Mouse (Mus musculus) thymus, adult 2 months (tissue): ENCODE measurements around the gene Pigo. TPM values are rescaled to one million over a fixed set of nuclear protein-coding genes. Genes with fewer than 3 reads are reported as not detected.
A peak's percentile ranks its signal among the peaks of the same experiment; 100 is the strongest.

ENCODE experiments used
- DNase-seq: peaks from one replicate; pipeline ENCODE4 v3.0.0; 2021
- H3K27ac ChIP-seq: fragments of 200-500 bp; 2 replicates; pipeline ENCODE4 v1.5.1; 2012; ENCODE audit warnings: low read length, control low read depth; ENCODE audit not compliant: control insufficient read depth, insufficient read depth
- H3K27me3 ChIP-seq: fragments of 200-500 bp; 2 replicates; pipeline ENCODE4 v1.6.1; 2012; ENCODE audit warnings: mild to moderate bottlenecking, low read length, moderate library complexity, mixed read lengths; ENCODE audit not compliant: control insufficient read depth, insufficient read depth
- H3K36me3 ChIP-seq: fragments of 200-500 bp; 2 replicates; pipeline ENCODE4 v1.6.1; 2012; ENCODE audit warnings: mild to moderate bottlenecking, low read length, moderate library complexity; ENCODE audit not compliant: control insufficient read depth, insufficient read depth
- H3K4me1 ChIP-seq: fragments of 200-500 bp; replicated peaks from 2 replicates; pipeline ENCODE4 v1.6.1; 2012; ENCODE audit warnings: low read length; ENCODE audit not compliant: control insufficient read depth, insufficient read depth
- H3K4me3 ChIP-seq: fragments of 200-500 bp; 2 replicates; pipeline ENCODE4 v1.5.1; 2012; ENCODE audit warnings: mild to moderate bottlenecking, low read length, control low read depth, moderate library complexity; ENCODE audit not compliant: control insufficient read depth, insufficient read depth
- CTCF ChIP-seq: fragments of 200-500 bp; IDR thresholded peaks from 2 replicates; pipeline ENCODE4 v1.5.1; 2012; ENCODE audit warnings: mild to moderate bottlenecking, control low read depth, low read length, moderate library complexity, borderline replicate concordance; ENCODE audit not compliant: control insufficient read depth, poor library complexity, insufficient read depth; ENCODE audit errors: extremely low read depth
- POLR2A ChIP-seq: fragments of 200-500 bp; IDR thresholded peaks from 2 replicates; pipeline ENCODE4 v1.6.1; 2012; ENCODE audit warnings: mild to moderate bottlenecking, low read length, control low read depth, moderate library complexity; ENCODE audit not compliant: control insufficient read depth, poor library complexity, insufficient read depth; ENCODE audit errors: extremely low read depth
- WGBS: fragments of 180-500 bp; shearing (Covaris S2); methylation state at CpG from one replicate; pipeline ENCODE4 v1.1.7; 2018; 5-methylcytosine and 5-hydroxymethylcytosine counted together
- polyA plus RNA-seq: library from polyadenylated mRNA; depleted of rRNA; stranded (reverse); fragments of >200 nt; gene quantifications from 2 replicates; pipeline ENCODE4 v1.2.3, GENCODE M21; 2012

Pigo gene
- polyA plus RNA-seq, 1 experiment = 47.4 TPM

DNA sequence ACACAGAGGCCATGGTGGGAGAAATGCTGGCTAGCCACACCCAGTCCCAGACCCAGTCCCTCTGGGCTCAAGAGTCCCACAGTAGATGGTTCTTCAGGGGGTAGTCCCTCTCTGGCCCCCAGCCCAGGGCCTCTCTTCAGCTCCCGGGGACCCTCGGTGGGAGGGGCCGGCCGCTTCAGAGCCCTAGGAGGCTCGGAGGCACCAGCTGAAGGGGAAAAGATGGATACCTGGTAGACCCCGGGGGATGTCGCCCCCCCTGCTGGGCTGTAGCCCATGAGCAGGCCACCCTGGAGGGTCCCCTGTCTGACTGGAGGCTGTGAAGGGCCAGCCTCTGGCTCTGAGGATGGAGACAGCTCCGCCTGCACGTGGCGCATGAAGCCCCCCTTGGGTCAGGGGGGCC is 10.7 kb upstream of the Pigo start:
- TF ChIP-seq POLR2A (no peak), CTCF (no peak)
- H3K4me1 ChIP-seq = peaks cover 15% of the 10 kb centered on the region
- no peaks in the 10 kb centered on the region for H3K36me3 ChIP-seq

GRCm38 (mm10) chr4:43035851-43036250 is 10.2 kb upstream of the Pigo start:
- no peaks in the 10 kb centered on the region for H3K36me3 ChIP-seq
- TF ChIP-seq POLR2A (no peak), CTCF (no peak)
- DNase-seq = no peak
- no peak overlapping the region for H3K27ac ChIP-seq
- peaks cover 15% of the 10 kb centered on the region for H3K4me1 ChIP-seq
- 93% methylated on average over 6 of the region's 6 CpGs for WGBS
- no peaks in the 10 kb centered on the region for H3K27me3 ChIP-seq
- H3K4me3 ChIP-seq = no peak overlapping the region

More for the DNA sequence above, 10.7 kb upstream of the Pigo start:
- Histone ChIP-seq H3K4me3 (no peak overlapping the region), H3K27me3 (no peaks in the 10 kb centered on the region), H3K27ac (no peak overlapping the region)
- WGBS = 94% methylated on average over 10 of the region's 10 CpGs
- DNase-seq = no peak

DNA sequence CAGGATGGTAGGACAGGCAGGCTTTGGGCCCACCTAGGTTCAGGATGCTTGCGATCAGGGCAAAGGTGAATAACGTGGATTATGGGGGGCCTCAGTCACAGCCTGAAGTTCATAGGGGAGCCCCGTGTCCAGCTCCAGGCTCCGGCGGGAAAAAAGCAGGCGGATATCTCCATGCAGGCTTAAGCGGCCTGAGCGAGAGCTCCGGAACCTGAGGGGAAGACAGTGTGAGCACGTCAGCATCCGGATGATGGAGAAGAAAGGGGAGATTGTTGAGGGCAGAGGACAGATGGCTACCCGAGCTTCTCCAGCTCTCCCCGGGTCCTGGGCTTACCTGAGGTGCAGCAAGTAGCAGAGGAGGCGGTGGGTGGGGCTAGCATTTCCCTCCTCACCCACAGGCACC is 7.9 kb upstream of the Pigo start:
- TF ChIP-seq POLR2A (no peak), CTCF (no peak)
- Histone ChIP-seq H3K27me3 (no peaks in the 10 kb centered on the region), H3K4me3 (no peak overlapping the region), H3K4me1 (peaks cover 9% of the 10 kb centered on the region), H3K36me3 (no peaks in the 10 kb centered on the region), H3K27ac (no peak overlapping the region)
- 98% methylated on average over 14 of the region's 14 CpGs for WGBS
- no peak for DNase-seq

DNA sequence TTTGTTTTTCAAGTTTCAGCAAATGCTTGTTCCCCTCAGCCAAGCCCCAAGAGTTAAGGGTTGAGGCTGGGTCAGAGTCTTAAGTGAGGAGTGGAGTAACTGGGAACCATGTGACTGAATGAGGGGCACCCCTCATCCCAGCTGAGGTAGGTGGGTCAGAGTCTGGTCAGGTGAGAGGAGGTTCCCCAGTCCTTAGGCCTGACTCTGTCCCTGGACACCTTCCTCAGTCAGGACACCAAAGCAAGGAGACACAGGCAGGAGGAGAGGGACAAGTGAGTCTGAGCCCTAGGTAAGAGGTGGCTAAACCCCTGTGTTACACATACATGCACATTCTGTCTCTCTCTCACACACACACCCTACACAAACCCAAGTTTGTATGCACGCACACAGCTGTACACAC is 6.9 kb upstream of the Pigo start:
- no peak for DNase-seq
- Histone ChIP-seq H3K27ac (no peak overlapping the region), H3K4me1 (peaks cover 9% of the 10 kb centered on the region), H3K27me3 (no peaks in the 10 kb centered on the region), H3K4me3 (no peak overlapping the region), H3K36me3 (no peaks in the 10 kb centered on the region)
- 100% methylated on average over 1 of the region's 1 CpGs for WGBS
- no peak for TF ChIP-seq POLR2A
- TF ChIP-seq CTCF = no peak

- peak within 1 kb of the TSS; percentile 62; the same call in 1 of the 2 replicates for H3K27ac ChIP-seq
- no peaks in the 10 kb centered on the region for H3K36me3 ChIP-seq
- H3K4me3 ChIP-seq = peak within 1 kb of the TSS; percentile 69
- WGBS = 3% methylated on average over 38 of the region's 38 CpGs
- H3K4me1 ChIP-seq = peaks cover 9% of the 10 kb centered on the region
- H3K27me3 ChIP-seq = no peaks in the 10 kb centered on the region
- peak; percentile 94 for DNase-seq
- peak; percentile 40; the same call in 1 of the 2 replicates for TF ChIP-seq CTCF
- TF ChIP-seq POLR2A = peak; percentile 71
Observed at GRCm38 (mm10) chr4:43031237-43031995, 5.8 kb upstream of the Pigo start, which contains the start of gene Stoml2. Gene Stoml2, minus strand, starts transcription at chr4:43031710.

DNA sequence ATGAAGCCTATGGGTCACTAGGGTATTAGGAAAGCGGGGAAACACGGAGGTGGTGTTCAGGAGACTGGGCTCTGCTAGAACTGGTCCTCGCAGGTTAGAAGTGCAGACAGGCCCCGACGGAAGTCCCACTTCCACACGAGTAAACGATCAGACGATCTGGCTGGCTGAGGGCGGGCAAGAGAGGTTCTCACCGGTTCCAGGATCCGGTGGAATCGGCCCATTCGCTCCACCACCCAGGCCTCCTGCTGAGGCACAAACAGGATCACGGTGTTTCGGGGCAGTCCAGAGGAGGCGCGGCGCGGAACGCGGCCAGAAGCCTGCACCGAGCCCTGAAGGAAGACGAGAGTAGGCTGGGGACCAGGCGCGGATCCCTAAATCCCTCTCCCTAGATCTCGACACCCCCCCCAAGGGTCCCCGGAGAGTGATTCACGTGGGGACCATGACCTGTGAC is 5.2 kb upstream of the Pigo start:
- Histone ChIP-seq H3K27me3 (no peaks in the 10 kb centered on the region), H3K27ac (peak overlapping the region; percentile 62; the same call in 1 of the 2 replicates), H3K36me3 (no peaks in the 10 kb centered on the region), H3K4me3 (peak overlapping the region; percentile 69), H3K4me1 (peaks cover 9% of the 10 kb centered on the region)
- 3% methylated on average over 28 of the region's 28 CpGs for WGBS
- no peak for TF ChIP-seq POLR2A
- no peak for TF ChIP-seq CTCF
- no peak for DNase-seq

GRCm38 (mm10) chr4:43030352-43030751 is 4.7 kb upstream of the Pigo start:
- 85% methylated on average over 9 of the region's 9 CpGs for WGBS
- H3K27me3 ChIP-seq = no peaks in the 10 kb centered on the region
- no peaks in the 10 kb centered on the region for H3K36me3 ChIP-seq
- peak overlapping the region; percentile 69; the same call in 1 of the 2 replicates for H3K4me3 ChIP-seq
- no peak for TF ChIP-seq POLR2A
- TF ChIP-seq CTCF = no peak
- H3K4me1 ChIP-seq = peaks cover 9% of the 10 kb centered on the region
- DNase-seq = no peak
- no peak overlapping the region; the same call in 1 of the 2 replicates for H3K27ac ChIP-seq
